Comparison of ENCODE assay signal across 8 mouse cellular contexts in the genomic region with DNA sequence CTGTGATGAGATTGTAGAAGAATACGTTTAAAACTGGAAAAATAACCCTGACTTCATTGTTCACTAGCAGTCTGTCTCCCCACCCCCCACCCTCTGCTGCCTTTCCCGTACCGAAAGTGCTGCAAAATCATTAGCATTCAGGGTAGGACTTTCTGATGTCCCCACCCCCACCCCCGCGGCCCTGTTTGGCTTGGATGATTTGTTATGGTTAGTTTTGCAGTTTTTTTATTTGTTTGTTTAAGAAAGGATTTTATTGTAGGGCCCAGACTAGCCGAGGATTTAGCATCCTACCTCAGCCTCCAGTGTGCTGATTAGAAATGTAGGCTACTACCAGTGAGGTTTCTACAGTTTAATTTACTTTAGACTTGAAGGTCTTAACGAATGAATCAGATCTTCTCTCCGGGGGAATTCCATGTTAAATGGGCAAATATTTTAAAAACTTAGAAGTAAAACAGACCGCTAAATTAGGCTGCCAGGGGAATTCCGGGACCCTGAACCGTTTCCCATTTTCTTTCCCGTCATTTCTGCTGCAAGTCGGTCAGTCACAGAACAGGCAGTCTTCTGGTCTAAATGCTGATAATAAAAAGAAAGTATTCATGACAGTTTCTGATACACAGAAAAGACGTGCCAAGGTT. TPM values are rescaled to one million over a fixed set of nuclear protein-coding genes. Genes with fewer than 3 reads are reported as not detected.
DNase-seq lines count a peak whose midpoint lies in the region; ATAC-seq lines count a peak whose summit lies in the region.

No protein-coding gene starts in this region.

- ATAC-seq in forebrain, embryonic 11.5 days (replicated peaks; ENCODE audit: low FRiP score) = peak; percentile 31
- peak; percentile 30 for ATAC-seq in neural tube, embryonic 12.5 days (ENCODE audit: low FRiP score, low read depth)

- peaks cover 8% of the 10 kb centered on the region; the same call in 1 of the 2 replicates for H3K36me3 ChIP-seq in forebrain, embryonic 11.5 days (ENCODE audit: control insufficient read depth, insufficient read depth, low read length)
- peaks cover 12% of the 10 kb centered on the region for H3K36me3 ChIP-seq in neural tube, embryonic 12.5 days

- intact Hi-C loops in left cerebral cortex, postnatal 25 days (cut with DNase I) = loop anchor here (1.0 to 10.0 kb wide), 4 partner anchors 74 to 653 kb away; partner anchors contain the start of genes Cep126, Dcun1d5, Dync2h1 and Tmem123

- peak overlapping the region; percentile 38 for H3K4me3 ChIP-seq in forebrain, embryonic 11.5 days (ENCODE audit: low read depth, low read length)
- H3K4me3 ChIP-seq in neural tube, embryonic 12.5 days = peak overlapping the region; percentile 62

- H3K9ac ChIP-seq in forebrain, embryonic 11.5 days (ENCODE audit: low read length) = peak overlapping the region; percentile 84
- H3K9ac ChIP-seq in neural tube, embryonic 12.5 days = peak overlapping the region; percentile 76

- H3K27me3 ChIP-seq in forebrain, embryonic 11.5 days (ENCODE audit: control insufficient read depth, insufficient read depth, low read length) = no peaks in the 10 kb centered on the region
- no peaks in the 10 kb centered on the region for H3K27me3 ChIP-seq in neural tube, embryonic 12.5 days (replicated peaks)

- peak overlapping the region; percentile 77 for H3K4me2 ChIP-seq in forebrain, embryonic 11.5 days (ENCODE audit: low read depth, low read length, severe bottlenecking)
- peak overlapping the region; percentile 69 for H3K4me2 ChIP-seq in neural tube, embryonic 12.5 days (replicated peaks)

- DNase-seq in left cerebral cortex, postnatal 25 days (ENCODE audit: low spot score in 2 of 2) = peak; percentile 10 to 12
- DNase-seq in left cerebral cortex, adult 8-10 months (ENCODE audit: low spot score in 2 of 2) = no peak
- DNase-seq in ZHBTc4 (ENCODE audit: low read depth, low spot score) = peak; percentile 75
- peak; percentile 65 for DNase-seq in forebrain, embryonic 11.5 days (ENCODE audit: low spot score)
- DNase-seq in kidney, postnatal 4 days = peak; percentile 8 to 67
- DNase-seq in gastrocnemius, postnatal 25 days = no peak
- no peak for DNase-seq in left cerebral cortex, adult 9 months (ENCODE audit: low spot score in 2 of 2)

- peak overlapping the region; percentile 97 for H3K27ac ChIP-seq in forebrain, embryonic 11.5 days (ENCODE audit: low read depth, low read length)
- H3K27ac ChIP-seq in neural tube, embryonic 12.5 days = peak overlapping the region; percentile 96

- H3K9me3 ChIP-seq in forebrain, embryonic 11.5 days (ENCODE audit: control insufficient read depth, low read length) = no peaks in the 10 kb centered on the region
- no peaks in the 10 kb centered on the region for H3K9me3 ChIP-seq in neural tube, embryonic 12.5 days

- no peaks in the 10 kb centered on the region; the same call in 1 of the 2 replicates for H3K4me1 ChIP-seq in forebrain, embryonic 11.5 days (replicated peaks; ENCODE audit: control insufficient read depth, insufficient read depth, low read length)
- peaks cover 10% of the 10 kb centered on the region; the same call in 1 of the 2 replicates for H3K4me1 ChIP-seq in neural tube, embryonic 12.5 days

- WGBS in forebrain, embryonic 11.5 days = 24% methylated on average over 14 of the region's 14 CpGs
- 20% methylated on average over 14 of the region's 14 CpGs for WGBS in neural tube, embryonic 12.5 days

RNA-seq across cellular contexts. Expression of gene Birc2, which starts 1.1 kb away (rescaled TPM):
- 10 to 100 TPM; 35.1 to 37.5 TPM for total RNA-seq in left cerebral cortex, postnatal 25 days (2021)
- total RNA-seq in left cerebral cortex, adult 8-10 months (2022) = 10 to 100 TPM; 31.2 to 35.3 (median 35.1) TPM
- polyA plus RNA-seq in forebrain, embryonic 11.5 days (2014; fragmentation: Nextera tagmentation; extraction: Ambion mirVana) = 45.6 and 47.7 TPM in 2 replicates
- polyA plus RNA-seq in neural tube, embryonic 12.5 days (2016; fragmentation: Nextera tagmentation; extraction: Ambion mirVana) = 40.0 and 41.9 TPM in 2 replicates
- 10 to 100 TPM; 15.6 to 18.4 TPM for total RNA-seq in gastrocnemius, postnatal 25 days (2021)

RNA-seq across cellular contexts. Expression of gene Birc3, which starts 35.1 kb away (rescaled TPM):
- total RNA-seq in left cerebral cortex, postnatal 25 days (2021) = 1 to 10 TPM; 2.7 to 3.8 TPM
- 1 to 10 TPM; 1.9 to 4.3 (median 3.3) TPM for total RNA-seq in left cerebral cortex, adult 8-10 months (2022)
- polyA plus RNA-seq in forebrain, embryonic 11.5 days (2014; fragmentation: Nextera tagmentation; extraction: Ambion mirVana) = 2.2 and 3.2 TPM in 2 replicates
- 2.1 and 3.8 TPM in 2 replicates for polyA plus RNA-seq in neural tube, embryonic 12.5 days (2016; fragmentation: Nextera tagmentation; extraction: Ambion mirVana)
- total RNA-seq in gastrocnemius, postnatal 25 days (2021) = 1 to 10 TPM; 6.5 to 6.6 TPM

Comparison
In these comparisons a context has a peak if more than half of its experiments do, and no peak if none do; other contexts are left out.
1. DNase-seq: peak in left cerebral cortex, postnatal 25 days (2 of 2), ZHBTc4 (single experiment), forebrain, embryonic 11.5 days (single experiment) and kidney, postnatal 4 days (2 of 2); none in left cerebral cortex, adult 8-10 months (0 of 2), gastrocnemius, postnatal 25 days (single experiment) and left cerebral cortex, adult 9 months (0 of 2).